Mouse (Mus musculus) liver, embryonic 14.5 days (tissue): ENCODE measurements at regions not wholly inside any gene's neighbourhood (a gene's known extent, or its start where the extent isn't known, plus 50 kb on each side); places are given as distances from the start of the nearest gene placed in this dataset.

Source experiments
- CTCF ChIP-seq: IDR thresholded peaks from 2 replicates; pipeline ENCODE4 v1.5.1; 2016; ENCODE audit warnings: antibody characterized with exemption, low read depth, control low read depth
- EP300 ChIP-seq: IDR thresholded peaks from 2 replicates; pipeline ENCODE4 v1.6.1; 2016; ENCODE audit warnings: antibody characterized with exemption, low read depth

DNA sequence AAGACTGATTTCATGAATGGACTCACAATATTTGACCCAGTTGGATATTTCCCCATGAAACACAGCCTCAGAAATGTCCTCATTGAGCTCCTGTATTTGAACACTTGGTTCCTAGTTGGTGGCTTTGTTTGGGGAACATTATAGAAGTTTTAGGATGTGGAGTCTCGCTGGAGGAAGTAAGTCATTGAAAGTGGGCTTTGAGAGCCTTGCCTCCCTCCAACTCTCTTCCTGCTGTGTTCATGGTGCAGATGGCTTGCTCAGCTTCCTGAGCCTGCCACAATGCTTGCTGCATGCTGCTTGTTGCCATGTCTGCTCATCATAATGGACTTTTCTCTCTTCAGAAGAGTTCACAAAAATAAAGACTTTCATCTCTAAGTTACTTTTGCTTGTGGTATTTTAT lies 239.5 kb upstream of the Trib2 start:
- no peak for TF ChIP-seq CTCF
- no peak for TF ChIP-seq EP300
